Mouse (Mus musculus): ENCODE results near the gene Skint2. TPM values are rescaled to one million over a fixed set of nuclear protein-coding genes. Genes with fewer than 3 reads are reported as not detected.

Skint2 gene
- not detected in 2 replicates for polyA plus RNA-seq (2015; fragmentation: Nextera tagmentation; extraction: Ambion mirVana)

- H3K9ac ChIP-seq (ENCODE audit: low read depth, low read length) = no peak within 1 kb of the TSS
- no peaks in the 10 kb centered on the region for H3K4me1 ChIP-seq (replicated peaks; ENCODE audit: control insufficient read depth, insufficient read depth, low read length)
- no peak within 1 kb of the TSS for H3K4me2 ChIP-seq (replicated peaks; ENCODE audit: low read depth)
- no peak for ATAC-seq
- H3K27ac ChIP-seq (ENCODE audit: low read depth, low read length) = no peak within 1 kb of the TSS
- H3K9me3 ChIP-seq (ENCODE audit: control insufficient read depth) = no peaks in the 10 kb centered on the region
- no peak within 1 kb of the TSS for H3K4me3 ChIP-seq (ENCODE audit: low read depth, low read length)
- 68% methylated on average over 2 of the region's 2 CpGs for WGBS
- no peaks in the 10 kb centered on the region for H3K27me3 ChIP-seq (replicated peaks; ENCODE audit: control insufficient read depth, insufficient read depth, low read length)
- H3K36me3 ChIP-seq (ENCODE audit: control insufficient read depth, insufficient read depth) = no peaks in the 10 kb centered on the region
- no peak for TF ChIP-seq CTCF (IDR thresholded peaks at IDR 0.05; ENCODE audit: low read depth)
These were observed at the start of gene Skint2 for GRCm38 (mm10) chr4:112556894-112557293. Gene Skint2, plus strand, starts transcription at chr4:112557194.

Other genes starting within 250 kb of the Skint2 start
- 0.43 TPM in 1 of 2 replicates, not detected in the other for gene Skint9, start 123.2 kb upstream of the Skint2 start, polyA plus RNA-seq (2015; fragmentation: Nextera tagmentation; extraction: Ambion mirVana)
- gene Skint10, start 217.7 kb downstream of the Skint2 start, polyA plus RNA-seq (2015; fragmentation: Nextera tagmentation; extraction: Ambion mirVana) = not detected in 2 replicates